Mouse (Mus musculus) kidney, postnatal 0 days (tissue): Measurements from ENCODE around the gene Ndufaf1. TPM values are rescaled to one million over a fixed set of nuclear protein-coding genes. Genes with fewer than 3 reads are reported as not detected.
A peak's percentile ranks its signal among the peaks of the same experiment; 100 is the strongest.

Experiments used
- ATAC-seq: fragments of 200-750 bp; cut with Nextera tagmentation; replicated peaks from 2 replicates; pipeline ENCODE4 v1.8.0; 2017; ENCODE audit warnings: low read depth, moderate number of reproducible peaks, moderate TSS enrichment, moderate library complexity; ENCODE audit not compliant: low FRiP score
- DNase-seq: peaks from one replicate; pipeline ENCODE4 v3.0.0-alpha.2; 2016; ENCODE audit warnings: low spot score
- H3K27ac ChIP-seq: fragments of 300-500 bp; sonication (generic); 2 replicates; pipeline ENCODE4 v1.5.1; 2014; ENCODE audit warnings: mild to moderate bottlenecking
- H3K27me3 ChIP-seq: fragments of 300-500 bp; sonication (generic); 2 replicates; pipeline ENCODE4 v1.6.1; 2014; ENCODE audit warnings: low read length, mixed read lengths; ENCODE audit not compliant: insufficient read depth
- H3K36me3 ChIP-seq: fragments of 300-500 bp; sonication (generic); 2 replicates; pipeline ENCODE4 v1.6.1; 2014; ENCODE audit warnings: low read length, mixed read lengths; ENCODE audit not compliant: insufficient read depth
- H3K4me1 ChIP-seq: fragments of 300-500 bp; sonication (generic); replicated peaks from 2 replicates; pipeline ENCODE4 v1.6.1; 2014; ENCODE audit warnings: antibody characterized with exemption, low read length, mixed read lengths; ENCODE audit not compliant: insufficient read depth
- H3K4me2 ChIP-seq: fragments of 300-500 bp; sonication (generic); 2 replicates; pipeline ENCODE4 v1.6.1; 2014; ENCODE audit warnings: mild to moderate bottlenecking, low read length, moderate library complexity, mixed read lengths
- H3K4me3 ChIP-seq: fragments of 300-500 bp; sonication (generic); replicated peaks from 2 replicates; pipeline ENCODE4 v1.5.1; 2014; ENCODE audit warnings: low read depth, low read length
- H3K9ac ChIP-seq: fragments of 300-500 bp; sonication (generic); 2 replicates; pipeline ENCODE4 v1.6.1; 2014; ENCODE audit warnings: low read depth, low read length
- H3K9me3 ChIP-seq: fragments of 300-500 bp; sonication (generic); replicated peaks from 2 replicates; pipeline ENCODE4 v1.6.1; 2016; ENCODE audit warnings: low read length, inconsistent platforms, mixed read lengths
- CTCF ChIP-seq: IDR thresholded peaks from 2 replicates; pipeline ENCODE4 v1.5.1; 2016; ENCODE audit warnings: antibody characterized with exemption, low read depth, mild to moderate bottlenecking, moderate library complexity
- WGBS: fragments of 180-500 bp; shearing (Covaris S2); extraction: QIAGEN DNeasy Blood & Tissue Kit; methylation state at CpG from one replicate; pipeline ENCODE4 v1.1.7; 2014; 5-methylcytosine and 5-hydroxymethylcytosine counted together
- polyA plus RNA-seq: library from polyadenylated mRNA; unstranded; fragments of >200 nt; fragmentation: Nextera tagmentation; extraction: Ambion mirVana; gene quantifications from 2 replicates; pipeline ENCODE4 v1.2.1, GENCODE M21; 2015

The Ndufaf1 gene
- polyA plus RNA-seq: 50.0 and 54.3 TPM in 2 replicates

DNA sequence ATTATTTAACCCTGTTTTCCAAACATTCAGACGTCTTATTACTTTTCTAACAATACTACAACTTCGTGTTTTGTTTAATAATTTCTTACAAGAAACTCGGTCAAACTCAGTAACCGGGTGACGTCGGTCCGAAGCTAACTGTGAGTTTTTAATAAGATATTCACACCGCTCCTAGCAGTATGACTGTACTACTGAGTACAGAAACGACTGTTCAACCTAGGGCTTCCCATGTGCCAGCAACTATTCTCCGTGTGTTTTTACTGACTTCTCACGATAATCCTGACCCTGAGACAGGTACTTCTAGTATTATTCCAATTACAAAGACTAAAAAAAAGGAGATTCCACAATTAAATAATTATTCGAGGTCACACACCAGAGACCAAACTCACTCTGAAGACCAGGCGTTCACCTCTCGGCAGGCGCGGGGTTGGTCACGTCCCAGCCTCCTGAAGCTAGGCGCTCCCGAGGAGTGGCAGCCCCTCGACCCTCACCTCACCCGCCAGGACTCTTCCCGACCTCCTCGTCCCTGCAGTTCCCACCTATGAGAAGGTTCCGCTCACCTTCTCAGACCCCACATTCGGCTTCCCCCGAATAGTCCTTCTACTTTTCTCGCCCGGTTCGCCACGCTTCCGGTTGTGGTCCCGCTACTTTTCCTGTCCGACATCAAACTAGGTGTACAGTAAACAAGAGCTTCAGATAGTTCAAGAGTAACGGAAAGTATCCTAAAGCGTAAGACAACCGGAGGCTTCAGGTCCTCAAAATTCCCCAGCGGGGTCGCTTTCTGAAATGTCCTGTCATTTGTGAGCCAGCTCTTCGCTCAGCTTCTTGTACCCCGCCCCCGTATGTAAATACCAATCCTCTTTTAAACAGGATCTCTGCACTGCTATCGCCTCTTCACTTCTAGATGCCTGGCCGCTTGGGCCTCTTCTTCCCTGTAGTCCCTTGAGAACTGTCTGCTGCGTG, at the start of gene Ndufaf1:
Gene Ndufaf1, minus strand, starts transcription at position 608 of the 963 bp plus-strand sequence.
- H3K36me3 ChIP-seq: peaks cover 5% of the 10 kb centered on the region; the same call in 1 of the 2 replicates
- ATAC-seq (peak; percentile 76), DNase-seq (peak; percentile 86)
- no peaks in the 10 kb centered on the region for H3K27me3 ChIP-seq
- peak within 1 kb of the TSS; percentile 91 for H3K4me3 ChIP-seq
- 2% methylated on average over 44 of the region's 44 CpGs for WGBS
- H3K27ac ChIP-seq: peak within 1 kb of the TSS; percentile 44
- no peaks in the 10 kb centered on the region for H3K4me1 ChIP-seq
- peak within 1 kb of the TSS; percentile 72 for H3K4me2 ChIP-seq
- TF ChIP-seq CTCF: no peak
- H3K9me3 ChIP-seq: no peaks in the 10 kb centered on the region
- H3K9ac ChIP-seq: peak within 1 kb of the TSS; percentile 84

DNA sequence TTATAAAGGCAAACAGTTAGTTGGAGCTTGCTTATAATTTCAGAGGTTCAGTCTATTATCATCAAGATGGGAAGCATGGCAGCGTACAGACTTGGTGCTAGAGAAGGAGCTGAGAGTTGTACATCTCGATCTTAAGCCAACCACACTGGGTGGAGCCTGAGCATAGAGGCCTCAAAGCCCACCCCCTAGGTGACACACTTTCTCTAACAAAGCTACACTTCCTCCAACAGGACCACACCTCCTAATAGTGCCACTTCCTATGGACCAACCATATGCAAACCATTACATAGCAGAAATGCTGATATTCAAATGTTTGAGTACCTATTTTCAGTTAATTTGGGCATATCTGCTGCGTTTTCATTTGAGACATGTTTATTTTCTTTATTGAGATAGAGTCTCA, 47.4 kb upstream of the Ndufaf1 start:
- no peaks in the 10 kb centered on the region for H3K4me1 ChIP-seq
- ATAC-seq (no peak), DNase-seq (no peak)
- H3K36me3 ChIP-seq: peaks cover 30% of the 10 kb centered on the region
- H3K27me3 ChIP-seq: no peaks in the 10 kb centered on the region
- no peaks in the 10 kb centered on the region for H3K9me3 ChIP-seq
- no peak for TF ChIP-seq CTCF
- no peak overlapping the region for H3K27ac ChIP-seq
- H3K4me3 ChIP-seq: no peak overlapping the region
- 95% methylated on average over 3 of the region's 3 CpGs for whole genome bisulfite sequencing
- H3K9ac ChIP-seq: no peak overlapping the region
- no peak overlapping the region for H3K4me2 ChIP-seq

DNA sequence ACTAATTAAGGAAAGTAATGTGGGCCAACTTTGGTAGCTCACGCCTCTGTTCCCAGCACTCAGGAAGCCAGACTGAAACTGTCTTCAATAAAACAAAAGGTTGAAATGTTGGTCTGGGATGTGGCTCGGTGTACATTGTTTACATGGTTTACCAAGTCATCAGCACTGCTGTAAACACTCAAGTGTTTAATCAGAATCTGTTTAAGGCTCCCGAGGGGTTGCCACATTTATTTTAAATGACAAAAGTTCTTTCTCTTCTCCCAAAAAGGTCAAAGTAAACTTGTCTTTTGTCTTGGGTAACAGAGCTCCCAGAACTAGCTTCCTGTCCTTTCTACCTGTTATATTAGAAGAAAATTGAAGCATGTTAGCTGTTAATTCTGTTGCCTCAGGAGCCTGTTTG, 45.0 kb upstream of the Ndufaf1 start:
- no peaks in the 10 kb centered on the region for H3K4me1 ChIP-seq
- no peak overlapping the region for H3K9ac ChIP-seq
- 83% methylated on average over 3 of the region's 3 CpGs for WGBS
- H3K4me2 ChIP-seq: no peak overlapping the region
- no peak overlapping the region for H3K4me3 ChIP-seq
- peaks cover 27% of the 10 kb centered on the region; the same call in 1 of the 2 replicates for H3K36me3 ChIP-seq
- no peak overlapping the region for H3K27ac ChIP-seq
- no peaks in the 10 kb centered on the region for H3K9me3 ChIP-seq
- DNase-seq: no peak
- no peak for ATAC-seq
- no peak for TF ChIP-seq CTCF
- no peaks in the 10 kb centered on the region for H3K27me3 ChIP-seq

DNA sequence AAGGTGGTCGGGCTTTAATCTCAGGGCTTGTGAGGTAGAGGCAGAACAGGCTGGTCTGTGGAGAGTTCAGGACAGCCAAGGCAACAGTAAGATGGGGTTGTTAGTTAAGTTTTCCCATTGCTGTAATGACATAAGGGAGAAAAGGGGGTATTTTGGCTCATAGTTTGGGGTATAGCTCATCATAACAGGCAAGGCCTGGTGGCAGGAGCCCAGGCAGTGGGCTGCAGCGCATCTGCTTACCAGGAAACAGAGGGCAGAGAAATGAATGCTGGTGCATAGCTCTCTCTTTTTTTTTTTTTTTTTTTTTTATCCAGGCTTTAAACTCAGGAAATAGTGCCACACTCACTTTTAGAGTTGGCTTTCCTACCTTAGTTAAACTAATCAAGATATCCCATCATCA, 40.5 kb upstream of the Ndufaf1 start:
- DNase-seq: no peak
- no peak for ATAC-seq
- Histone ChIP-seq H3K4me2 (no peak overlapping the region), H3K4me1 (no peaks in the 10 kb centered on the region), H3K4me3 (no peak overlapping the region), H3K9me3 (no peaks in the 10 kb centered on the region), H3K27ac (no peak overlapping the region), H3K36me3 (peaks cover 15% of the 10 kb centered on the region; the same call in 1 of the 2 replicates), H3K27me3 (no peaks in the 10 kb centered on the region), H3K9ac (no peak overlapping the region)
- TF ChIP-seq CTCF: no peak
- 95% methylated on average over 2 of the region's 2 CpGs for WGBS

DNA sequence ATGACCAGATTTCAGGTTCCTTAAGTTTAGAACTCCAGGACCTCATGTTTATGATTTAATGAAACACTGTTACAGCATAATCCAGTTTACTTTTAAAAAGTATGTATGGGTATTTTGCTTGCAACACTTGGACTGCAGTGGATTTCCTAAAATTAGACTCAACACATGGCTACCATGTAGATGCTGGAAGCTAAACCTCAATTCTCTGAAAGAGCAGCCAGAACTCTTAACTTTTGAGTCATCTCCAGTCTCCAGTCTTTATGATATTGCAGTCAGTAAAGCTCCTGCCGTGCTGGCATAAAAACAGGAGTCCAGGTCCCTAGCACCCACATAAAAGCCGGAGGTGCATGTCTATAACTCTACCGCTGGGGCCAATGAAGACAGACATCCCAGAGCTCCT, 37.3 kb upstream of the Ndufaf1 start:
- 94% methylated on average over 3 of the region's 3 CpGs for WGBS
- Histone ChIP-seq H3K4me3 (no peak overlapping the region), H3K27ac (no peak overlapping the region), H3K4me2 (no peak overlapping the region), H3K9me3 (no peaks in the 10 kb centered on the region), H3K27me3 (no peaks in the 10 kb centered on the region), H3K36me3 (peaks cover 7% of the 10 kb centered on the region; the same call in 1 of the 2 replicates), H3K4me1 (no peaks in the 10 kb centered on the region), H3K9ac (no peak overlapping the region)
- DNase-seq: no peak
- TF ChIP-seq CTCF: no peak
- no peak for ATAC-seq

DNA sequence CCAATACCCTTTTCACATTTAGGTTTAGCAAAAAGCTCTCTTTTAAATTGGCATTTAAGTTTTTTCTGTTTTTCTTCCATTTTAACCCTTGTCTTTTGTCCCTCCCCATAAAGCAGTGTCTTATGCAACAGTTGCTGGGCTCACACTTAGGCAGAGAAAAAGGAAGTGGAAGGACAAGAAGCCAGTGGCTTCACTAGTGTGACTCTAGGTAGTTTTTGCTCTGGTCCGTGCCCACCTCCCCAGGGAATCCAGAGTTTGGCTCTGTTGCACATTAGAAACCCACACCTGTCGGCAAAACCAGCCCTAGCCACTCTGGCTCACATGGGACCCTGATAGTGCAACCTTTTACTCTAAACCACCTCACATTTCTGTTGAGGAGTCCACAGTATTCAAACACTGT, 35.8 kb upstream of the Ndufaf1 start:
- Histone ChIP-seq H3K4me2 (no peak overlapping the region), H3K9me3 (no peaks in the 10 kb centered on the region), H3K4me3 (no peak overlapping the region), H3K9ac (no peak overlapping the region), H3K27ac (no peak overlapping the region), H3K4me1 (no peaks in the 10 kb centered on the region), H3K27me3 (no peaks in the 10 kb centered on the region), H3K36me3 (0 out of 2 replicates have a peak, but pooled peaks cover under 1% of the 10 kb centered on the region)
- 86% methylated on average over 2 of the region's 2 CpGs for WGBS
- no peak for DNase-seq
- TF ChIP-seq CTCF: no peak
- ATAC-seq: no peak
